Mouse (Mus musculus) kidney, adult 2 months (tissue): ENCODE measurements around the gene Rcan2. TPM values are rescaled to one million over a fixed set of nuclear protein-coding genes. Genes with fewer than 3 reads are reported as not detected.

Experiments used
- DNase-seq: peaks from one replicate; pipeline ENCODE4 v3.0.0; 2021
- H3K27ac ChIP-seq: fragments of 200-500 bp; 2 replicates; pipeline ENCODE4 v1.5.1; 2012; ENCODE audit warnings: low read depth, low read length, control low read depth, inconsistent platforms; ENCODE audit not compliant: insufficient read depth
- H3K27me3 ChIP-seq: fragments of 200-500 bp; replicated peaks from 2 replicates; pipeline ENCODE4 v1.6.1; 2012; ENCODE audit warnings: mild to moderate bottlenecking, moderate library complexity, low read length, inconsistent platforms; ENCODE audit not compliant: control insufficient read depth, insufficient read depth
- H3K36me3 ChIP-seq: fragments of 200-500 bp; 2 replicates; pipeline ENCODE4 v1.6.1; 2012; ENCODE audit warnings: mild to moderate bottlenecking, moderate library complexity, low read length, inconsistent platforms; ENCODE audit not compliant: control insufficient read depth, insufficient read depth
- H3K4me1 ChIP-seq: fragments of 200-500 bp; 2 replicates; pipeline ENCODE4 v1.6.1; 2011; ENCODE audit warnings: low read length; ENCODE audit not compliant: control insufficient read depth, insufficient read depth
- H3K4me3 ChIP-seq: fragments of 200-500 bp; 2 replicates; pipeline ENCODE4 v1.5.1; 2011; ENCODE audit warnings: mild to moderate bottlenecking, low read depth, low read length, control low read depth; ENCODE audit not compliant: insufficient read depth
- CTCF ChIP-seq: fragments of 200-500 bp; conservative IDR thresholded peaks from 2 replicates; pipeline ENCODE4 v1.5.1; 2011; ENCODE audit warnings: low read depth, mild to moderate bottlenecking, control low read depth, low read length, moderate library complexity, mixed read lengths; ENCODE audit not compliant: insufficient read depth, insufficient read length
- POLR2A ChIP-seq: fragments of 200-500 bp; IDR thresholded peaks from one replicate; pipeline ENCODE4 v1.6.1; 2011; ENCODE audit warnings: low read depth, low read length, control low read depth
- WGBS: fragments of 180-500 bp; shearing (Covaris S2); methylation state at CpG from one replicate; pipeline ENCODE4 v1.1.7; 2018; 5-methylcytosine and 5-hydroxymethylcytosine counted together
- polyA plus RNA-seq: library from polyadenylated mRNA; depleted of rRNA; stranded (reverse); fragments of >200 nt; gene quantifications from 2 replicates; pipeline ENCODE4 v1.2.3, GENCODE M21; 2012; rRNA removed

The Rcan2 gene
- 15.4 and 18.3 TPM in 2 replicates for polyA plus RNA-seq

DNA sequence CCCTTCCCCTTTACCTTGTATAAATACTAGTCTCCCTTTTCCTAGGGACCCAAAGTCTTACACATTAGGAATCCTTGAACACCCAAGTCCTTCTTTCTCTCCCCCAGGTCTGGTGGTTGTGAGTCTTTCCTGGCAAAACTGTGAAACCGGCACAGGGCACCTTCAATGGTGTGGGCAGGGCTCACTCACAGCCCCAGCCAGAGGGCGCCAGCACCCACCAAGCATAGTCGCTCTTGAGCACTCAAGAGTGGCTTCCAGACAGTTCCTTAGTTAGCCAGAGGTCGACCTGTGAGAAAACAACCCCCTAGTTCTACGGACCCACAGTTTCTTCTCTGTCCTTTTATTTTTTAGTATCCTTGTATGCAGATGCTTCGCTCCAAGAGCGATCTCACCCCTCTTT lies at the start of gene Rcan2:
Gene Rcan2, plus strand, starts transcription at position 275 of the 400 bp plus-strand sequence.
- no peaks in the 10 kb centered on the region for H3K36me3 ChIP-seq
- H3K4me1 ChIP-seq, result no peaks in the 10 kb centered on the region
- H3K27ac ChIP-seq, result peak within 1 kb of the TSS; percentile 37
- no peaks in the 10 kb centered on the region for H3K27me3 ChIP-seq
- DNase-seq, result peak; percentile 71
- WGBS, result 6% methylated on average over 7 of the region's 7 CpGs
- peak; percentile 68 for TF ChIP-seq CTCF
- TF ChIP-seq POLR2A, result no peak
- peak within 1 kb of the TSS; percentile 81 for H3K4me3 ChIP-seq

- Histone ChIP-seq H3K4me3 (no peak overlapping the region), H3K27ac (no peak overlapping the region), H3K36me3 (no peaks in the 10 kb centered on the region), H3K27me3 (no peaks in the 10 kb centered on the region), H3K4me1 (no peaks in the 10 kb centered on the region)
- no peak for DNase-seq
- WGBS, result 78% methylated on average over 1 of the region's 1 CpGs
- TF ChIP-seq CTCF (no peak), POLR2A (no peak)
Measured at GRCm38 (mm10) chr17:43752811-43753210, 48.3 kb upstream of the Rcan2 start.

GRCm38 (mm10) chr17:43754687-43755086 lies 46.5 kb upstream of the Rcan2 start:
- H3K27me3 ChIP-seq, result no peaks in the 10 kb centered on the region
- H3K4me3 ChIP-seq, result no peak overlapping the region
- no peaks in the 10 kb centered on the region for H3K36me3 ChIP-seq
- H3K27ac ChIP-seq, result no peak overlapping the region
- H3K4me1 ChIP-seq, result no peaks in the 10 kb centered on the region
- 54% methylated on average over 5 of the region's 5 CpGs for WGBS
- DNase-seq, result peak; percentile 32
- TF ChIP-seq CTCF, result no peak
- TF ChIP-seq POLR2A, result no peak

GRCm38 (mm10) chr17:43758607-43759259 lies 42.4 kb upstream of the Rcan2 start:
- Histone ChIP-seq H3K4me3 (no peak overlapping the region), H3K36me3 (no peaks in the 10 kb centered on the region), H3K4me1 (no peaks in the 10 kb centered on the region), H3K27me3 (no peaks in the 10 kb centered on the region), H3K27ac (no peak overlapping the region; the same call in 1 of the 2 replicates)
- peak; percentile 31; the same call in 1 of the 2 replicates for TF ChIP-seq CTCF
- TF ChIP-seq POLR2A, result no peak
- peak; percentile 71 for DNase-seq
- WGBS, result 40% methylated on average over 15 of the region's 15 CpGs

- H3K4me1 ChIP-seq, result no peaks in the 10 kb centered on the region
- TF ChIP-seq POLR2A, result no peak
- H3K27ac ChIP-seq, result no peak overlapping the region
- DNase-seq, result peak; percentile 64
- no peaks in the 10 kb centered on the region for H3K27me3 ChIP-seq
- no peaks in the 10 kb centered on the region for H3K36me3 ChIP-seq
- no peak overlapping the region for H3K4me3 ChIP-seq
- 69% methylated on average over 4 of the region's 4 CpGs for WGBS
Measured at GRCm38 (mm10) chr17:43784531-43784930, 16.6 kb upstream of the Rcan2 start.

DNA sequence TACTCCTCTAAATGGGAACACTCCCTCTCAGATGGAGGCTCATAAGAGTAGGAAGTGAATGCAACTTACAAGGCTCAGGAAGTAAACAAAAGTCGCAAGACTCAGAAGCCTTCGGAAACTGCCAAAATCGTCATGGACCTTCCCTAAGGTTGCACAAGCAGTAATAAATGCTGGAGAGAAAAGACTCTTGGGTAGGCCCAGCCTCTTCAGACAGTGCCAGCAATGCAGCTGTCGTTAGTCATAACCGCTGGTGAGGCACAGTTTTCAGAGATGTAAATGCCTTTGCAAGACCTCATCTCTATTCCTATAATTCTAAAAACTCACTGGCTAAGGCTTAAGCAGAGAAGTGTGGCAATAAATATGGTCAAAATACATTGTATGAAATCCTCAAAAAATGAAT lies 12.9 kb upstream of the Rcan2 start:
- H3K4me3 ChIP-seq, result no peak overlapping the region
- DNase-seq, result no peak
- 96% methylated on average over 5 of the region's 5 CpGs for WGBS
- H3K4me1 ChIP-seq, result no peaks in the 10 kb centered on the region
- no peak overlapping the region for H3K27ac ChIP-seq
- H3K36me3 ChIP-seq, result no peaks in the 10 kb centered on the region
- TF ChIP-seq POLR2A, result no peak
- TF ChIP-seq CTCF, result no peak
- no peaks in the 10 kb centered on the region for H3K27me3 ChIP-seq

- no peaks in the 10 kb centered on the region for H3K4me1 ChIP-seq
- no peak overlapping the region for H3K4me3 ChIP-seq
- H3K36me3 ChIP-seq, result no peaks in the 10 kb centered on the region
- H3K27me3 ChIP-seq, result no peaks in the 10 kb centered on the region
- no peak overlapping the region for H3K27ac ChIP-seq
- TF ChIP-seq POLR2A, result no peak
- DNase-seq, result peak; percentile 8
Measured at GRCm38 (mm10) chr17:43789376-43789775, 11.8 kb upstream of the Rcan2 start.

DNA sequence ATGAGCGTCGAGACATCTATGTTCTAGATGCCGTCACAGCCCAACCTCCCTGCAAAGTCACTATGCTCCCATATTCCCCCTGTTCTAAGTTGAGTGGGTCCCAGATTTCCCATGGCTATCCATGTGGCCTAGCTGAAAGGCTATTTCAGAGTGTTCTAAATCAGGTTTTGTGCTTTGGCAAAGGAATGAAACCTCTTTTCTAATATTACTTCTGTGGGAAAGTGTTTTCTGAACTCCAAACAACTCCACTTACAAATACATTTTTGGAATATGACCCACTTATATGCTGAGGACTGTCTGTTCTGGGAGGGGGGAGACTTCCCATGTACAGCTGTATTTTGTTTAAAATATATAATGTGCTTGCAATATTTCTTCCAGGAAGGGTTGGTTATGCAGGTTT lies 9.4 kb upstream of the Rcan2 start:
- Histone ChIP-seq H3K27ac (no peak overlapping the region), H3K4me3 (no peak overlapping the region), H3K27me3 (no peaks in the 10 kb centered on the region), H3K36me3 (no peaks in the 10 kb centered on the region), H3K4me1 (no peaks in the 10 kb centered on the region)
- no peak for DNase-seq
- TF ChIP-seq CTCF (no peak), POLR2A (no peak)
- 89% methylated on average over 3 of the region's 3 CpGs for WGBS
